Mouse (Mus musculus) large intestine, adult 2 months (tissue): ENCODE data around the gene Gm45234. TPM values are rescaled to one million over a fixed set of nuclear protein-coding genes. Genes with fewer than 3 reads are reported as not detected.

Experiments
- DNase-seq: peaks from one replicate; pipeline ENCODE4 v3.0.0-alpha.2; 2012; ENCODE audit warnings: low read depth, low spot score
- WGBS: fragments of 180-500 bp; shearing (Covaris S2); methylation state at CpG from one replicate; pipeline ENCODE4 v1.1.7; 2018; 5-methylcytosine and 5-hydroxymethylcytosine counted together
- polyA plus RNA-seq: library from polyadenylated mRNA; depleted of rRNA; stranded (reverse); fragments of >200 nt; gene quantifications from 2 replicates; pipeline ENCODE4 v1.2.3, GENCODE M21; 2012

The Gm45234 gene
- polyA plus RNA-seq, 1 experiment = not detected

- no peak for DNase-seq
- WGBS = 32% methylated on average over 13 of the region's 13 CpGs
These were observed 37.9 kb downstream of the Gm45234 start for GRCm38 (mm10) chr6:124717968-124718367.

DNA sequence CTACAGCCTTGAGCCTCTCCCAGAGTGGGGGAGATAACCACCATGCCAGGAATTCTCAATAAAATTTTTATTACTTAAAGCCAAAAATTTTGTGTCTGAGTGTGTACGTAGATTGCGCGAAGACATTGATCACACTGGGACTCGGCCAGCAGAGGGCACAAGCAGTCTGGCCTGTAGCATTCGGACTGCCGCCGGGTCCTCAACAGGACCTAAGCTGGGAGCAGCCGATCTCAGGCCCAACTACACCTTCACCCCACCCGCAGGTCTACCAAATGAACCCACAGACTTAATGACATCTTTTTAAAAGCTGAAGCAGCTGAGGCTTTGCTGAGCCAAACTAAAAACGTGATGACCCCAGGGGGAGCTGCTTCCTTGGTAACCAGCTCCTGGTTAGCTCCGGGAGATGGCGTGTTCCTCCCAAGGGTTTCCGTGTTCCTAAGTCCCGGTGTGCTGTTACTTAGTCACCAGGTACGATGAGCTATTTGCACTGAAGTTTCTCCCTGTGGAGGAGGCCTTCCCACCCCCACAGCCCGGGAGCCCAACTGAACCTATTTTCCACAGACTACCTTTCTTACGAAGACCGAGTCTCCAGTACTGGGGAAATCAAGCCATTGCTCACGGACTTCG lies 38.8 kb downstream of the Gm45234 start:
- WGBS = 21% methylated on average over 20 of the region's 20 CpGs

GRCm38 (mm10) chr6:124712918-124713317 lies 42.9 kb downstream of the Gm45234 start:
- DNase-seq = no peak
- 6% methylated on average over 11 of the region's 11 CpGs for WGBS

More for the DNA sequence above, 38.8 kb downstream of the Gm45234 start:
- DNase-seq = no peak

GRCm38 (mm10) chr6:124711824-124712782 lies 43.7 kb downstream of the Gm45234 start, which contains the start of the genes Emg1 and Phb2:
Emg1 (minus strand) TSS chr6:124712178.
Phb2 (plus strand) TSS chr6:124712336.
- under 1% methylated on average over 76 of the region's 76 CpGs for WGBS
- peak; percentile 91 for DNase-seq

- no peak for DNase-seq
- WGBS = 57% methylated on average over 10 of the region's 10 CpGs
These were observed 47.4 kb downstream of the Gm45234 start for GRCm38 (mm10) chr6:124708289-124708889.

DNA sequence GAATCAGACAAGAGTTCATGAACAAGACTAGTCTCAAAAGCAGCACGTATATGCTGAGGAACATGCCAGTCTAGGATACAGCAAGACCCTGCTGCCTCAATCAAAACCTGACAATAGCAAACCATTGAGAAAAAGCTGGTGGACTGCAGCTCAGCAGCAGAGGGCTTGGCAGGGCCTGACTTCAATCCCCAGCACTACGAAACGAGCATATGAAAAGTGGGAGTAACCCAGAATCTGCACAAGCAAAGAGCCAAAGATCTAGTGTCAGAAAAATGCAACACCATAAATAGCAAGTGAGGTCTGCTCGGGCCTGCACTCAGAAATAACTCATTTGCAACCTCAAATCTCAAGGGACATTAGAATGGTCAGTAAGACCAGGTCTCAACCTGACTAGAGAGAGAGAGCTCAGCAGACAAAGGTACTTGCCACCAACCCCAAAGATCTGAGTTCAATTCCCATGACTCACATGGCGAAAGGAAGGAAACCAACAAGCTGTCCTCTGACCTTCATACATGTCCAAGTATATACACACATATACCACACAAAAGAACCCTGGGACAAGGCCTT lies 49.7 kb downstream of the Gm45234 start:
- 66% methylated on average over 5 of the region's 5 CpGs for WGBS
- no peak for DNase-seq

DNA sequence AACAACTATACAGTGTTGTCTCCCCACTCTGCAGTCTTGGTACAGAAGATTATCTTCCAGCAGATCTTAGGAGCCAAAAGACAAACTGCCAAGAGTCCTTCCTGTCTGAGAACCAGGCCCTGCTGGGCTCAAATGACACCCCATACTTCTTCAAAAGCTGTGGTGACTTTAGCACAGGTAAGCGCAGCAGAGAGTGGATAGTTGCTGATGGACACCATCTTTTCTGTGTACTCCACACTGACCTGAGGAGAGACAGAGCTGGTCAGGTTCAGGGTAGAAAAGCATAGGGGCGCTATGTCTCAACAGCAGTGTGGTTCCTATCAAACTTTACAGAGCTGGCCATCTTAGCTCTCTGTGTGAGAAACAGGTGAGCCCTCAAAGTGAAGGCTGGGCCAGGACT lies 51.4 kb downstream of the Gm45234 start:
- 89% methylated on average over 2 of the region's 2 CpGs for WGBS

GRCm38 (mm10) chr6:124703789-124704188 lies 52.0 kb downstream of the Gm45234 start:
- WGBS = 71% methylated on average over 7 of the region's 7 CpGs

More for the DNA sequence above, 51.4 kb downstream of the Gm45234 start:
- DNase-seq = no peak

GRCm38 (mm10) chr6:124702784-124703103 lies 53.1 kb downstream of the Gm45234 start:
- DNase-seq = no peak
- WGBS = 50% methylated on average over 3 of the region's 3 CpGs

More at GRCm38 (mm10) chr6:124703789-124704188, 52.0 kb downstream of the Gm45234 start:
- DNase-seq = no peak

DNA sequence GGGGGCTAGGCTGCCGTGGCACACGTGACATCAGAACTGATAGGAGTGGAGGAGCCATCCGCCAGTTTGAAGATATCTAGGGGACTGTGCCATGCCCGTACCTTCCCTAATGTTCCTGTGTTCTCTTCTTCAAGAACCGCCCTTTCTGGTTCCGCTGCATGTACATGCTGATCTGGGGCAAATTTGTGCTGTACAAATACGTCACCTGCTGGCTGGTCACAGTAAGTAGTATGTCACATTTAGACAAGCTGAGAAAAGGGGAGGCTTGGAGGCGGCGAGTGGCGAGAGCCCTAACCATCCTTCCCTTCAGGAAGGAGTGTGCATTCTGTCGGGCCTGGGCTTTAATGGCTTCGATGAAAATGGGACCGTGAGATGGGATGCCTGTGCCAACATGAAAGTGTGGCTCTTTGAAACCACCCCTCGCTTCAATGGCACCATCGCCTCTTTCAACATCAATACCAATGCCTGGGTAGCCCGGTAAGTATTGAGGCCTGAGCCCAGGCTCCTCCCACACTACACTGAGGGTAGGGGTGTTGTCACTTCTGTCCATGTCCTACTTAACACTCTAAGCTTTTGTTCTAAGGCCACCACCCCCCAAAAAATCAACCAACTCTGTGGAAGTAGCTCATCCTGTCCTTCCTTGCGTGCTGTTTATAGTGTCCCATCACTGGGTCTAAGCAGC lies 53.6 kb downstream of the Gm45234 start:
- 91% methylated on average over 17 of the region's 17 CpGs for WGBS
- DNase-seq = no peak

DNA sequence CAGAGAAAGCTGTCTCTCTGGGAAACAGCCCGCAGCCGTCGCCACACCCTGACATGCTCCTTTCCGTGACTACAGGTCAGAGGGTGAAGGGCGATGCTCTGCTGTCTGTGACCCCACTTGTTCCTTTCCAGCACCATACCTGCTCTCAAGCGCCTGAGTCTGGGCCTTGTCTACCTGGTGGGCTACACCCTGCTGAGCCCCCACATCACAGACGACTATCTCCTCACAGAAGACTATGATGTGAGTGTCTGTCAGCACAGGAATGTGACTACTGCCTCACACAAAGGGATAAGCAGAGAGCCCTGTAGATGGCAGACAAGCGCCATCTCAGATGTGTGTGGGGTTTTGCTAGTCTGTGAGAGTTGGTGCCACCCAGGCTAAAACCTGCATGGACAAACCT lies 54.5 kb downstream of the Gm45234 start:
- WGBS = 72% methylated on average over 8 of the region's 8 CpGs
- DNase-seq = no peak

DNA sequence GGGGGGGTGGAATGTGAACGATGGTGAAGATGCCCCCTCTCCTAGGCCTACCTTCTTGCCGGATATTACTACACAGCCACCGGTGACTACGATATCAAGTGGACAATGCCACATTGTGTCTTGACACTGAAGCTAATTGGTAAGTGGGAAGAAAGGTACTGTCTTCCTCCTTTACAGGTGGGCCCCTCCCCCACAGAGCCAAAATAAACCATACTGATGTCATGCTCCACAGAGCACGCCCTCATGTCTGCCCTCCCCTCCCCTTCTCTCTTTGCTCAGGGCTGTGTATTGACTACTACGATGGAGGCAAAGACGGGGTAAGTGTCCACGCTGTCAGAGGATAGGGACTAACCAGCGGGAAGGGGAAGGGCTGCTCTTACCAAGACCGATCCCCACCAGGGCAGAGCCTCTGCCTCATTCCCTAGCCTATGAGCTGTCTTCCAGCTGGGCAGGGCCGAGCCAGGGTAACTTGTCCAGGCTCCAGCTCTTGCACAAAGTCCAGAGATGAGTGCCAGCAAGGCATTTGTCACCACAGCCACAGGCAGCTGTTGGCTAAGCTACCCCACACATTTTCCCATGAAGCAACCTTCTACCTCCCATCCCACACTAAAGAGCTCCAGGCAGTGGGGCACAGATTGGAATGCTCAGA lies 55.7 kb downstream of the Gm45234 start:
- DNase-seq = no peak
- WGBS = 56% methylated on average over 11 of the region's 11 CpGs

DNA sequence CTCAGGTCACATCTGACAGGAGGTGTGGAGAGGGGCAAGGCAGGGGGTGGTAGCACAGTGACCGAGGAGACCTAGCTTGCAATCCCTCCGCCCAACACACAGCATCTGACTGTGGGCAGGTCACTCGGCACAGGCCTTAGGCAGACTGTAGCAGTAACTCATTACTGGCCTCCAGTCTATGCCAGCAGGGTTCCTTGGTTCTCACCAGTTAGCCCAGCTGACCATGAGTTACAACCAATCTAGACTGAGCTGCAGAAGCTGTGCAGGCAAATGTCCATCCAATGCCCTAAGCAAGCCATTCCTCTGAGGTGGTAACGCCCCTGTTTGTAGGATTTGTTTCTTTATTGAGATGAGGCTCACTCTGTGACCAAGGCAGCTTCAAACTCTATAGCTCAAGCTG lies 56.5 kb downstream of the Gm45234 start:
- 93% methylated on average over 4 of the region's 4 CpGs for WGBS
- no peak for DNase-seq

DNA sequence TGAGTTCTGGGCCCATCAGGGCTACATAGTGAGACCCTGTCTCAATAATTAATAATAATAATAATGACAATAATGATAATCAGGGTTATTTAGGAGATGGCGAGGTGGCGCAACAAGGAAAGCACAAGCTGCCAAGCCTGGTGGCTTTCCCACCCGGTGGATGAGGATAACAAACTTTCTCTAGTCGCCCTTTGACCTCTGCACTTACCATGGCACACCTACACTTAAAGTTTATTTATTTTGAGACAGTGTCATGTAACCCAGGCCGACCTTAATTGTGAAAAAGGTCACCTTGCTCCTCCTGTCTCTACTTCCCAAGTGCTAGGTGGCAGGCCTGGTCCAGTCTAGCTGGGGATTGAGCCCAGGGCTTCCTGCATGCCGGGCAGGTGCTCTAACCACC lies 57.1 kb downstream of the Gm45234 start:
- 61% methylated on average over 6 of the region's 6 CpGs for WGBS
- DNase-seq = no peak

DNA sequence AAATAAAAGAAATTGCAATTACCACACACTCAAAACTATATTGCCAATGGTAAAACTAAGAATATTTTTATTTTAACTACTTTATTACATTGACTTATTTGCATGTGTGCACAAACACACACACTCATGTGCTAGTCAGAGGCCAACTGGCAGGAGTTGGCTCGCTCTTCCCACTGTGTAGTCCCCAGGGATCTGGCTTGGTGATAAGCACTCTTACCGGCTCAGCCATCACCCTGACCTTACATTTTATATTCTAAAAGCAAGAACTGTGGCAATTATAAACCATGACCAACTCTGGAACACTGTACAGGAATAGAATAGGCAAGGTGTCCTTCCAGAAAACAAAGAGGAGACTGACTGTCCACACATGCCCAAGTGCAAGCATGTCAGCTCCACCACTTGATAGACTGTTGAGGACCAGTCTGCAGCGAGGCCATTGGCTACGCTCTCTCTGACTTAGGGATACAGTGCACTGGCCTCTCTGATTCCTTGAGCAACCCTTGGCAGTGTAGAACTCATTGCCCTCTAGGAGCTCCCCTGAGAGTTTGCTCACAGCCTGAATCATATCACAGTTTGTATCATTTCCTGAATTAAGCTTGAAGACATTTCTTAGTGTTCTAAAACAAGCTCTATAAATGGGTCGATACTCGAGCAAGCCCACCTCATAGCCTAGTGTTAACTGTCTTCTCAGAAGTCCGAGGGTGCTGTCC lies 59.2 kb downstream of the Gm45234 start:
- 88% methylated on average over 7 of the region's 7 CpGs for WGBS
- no peak for DNase-seq

DNA sequence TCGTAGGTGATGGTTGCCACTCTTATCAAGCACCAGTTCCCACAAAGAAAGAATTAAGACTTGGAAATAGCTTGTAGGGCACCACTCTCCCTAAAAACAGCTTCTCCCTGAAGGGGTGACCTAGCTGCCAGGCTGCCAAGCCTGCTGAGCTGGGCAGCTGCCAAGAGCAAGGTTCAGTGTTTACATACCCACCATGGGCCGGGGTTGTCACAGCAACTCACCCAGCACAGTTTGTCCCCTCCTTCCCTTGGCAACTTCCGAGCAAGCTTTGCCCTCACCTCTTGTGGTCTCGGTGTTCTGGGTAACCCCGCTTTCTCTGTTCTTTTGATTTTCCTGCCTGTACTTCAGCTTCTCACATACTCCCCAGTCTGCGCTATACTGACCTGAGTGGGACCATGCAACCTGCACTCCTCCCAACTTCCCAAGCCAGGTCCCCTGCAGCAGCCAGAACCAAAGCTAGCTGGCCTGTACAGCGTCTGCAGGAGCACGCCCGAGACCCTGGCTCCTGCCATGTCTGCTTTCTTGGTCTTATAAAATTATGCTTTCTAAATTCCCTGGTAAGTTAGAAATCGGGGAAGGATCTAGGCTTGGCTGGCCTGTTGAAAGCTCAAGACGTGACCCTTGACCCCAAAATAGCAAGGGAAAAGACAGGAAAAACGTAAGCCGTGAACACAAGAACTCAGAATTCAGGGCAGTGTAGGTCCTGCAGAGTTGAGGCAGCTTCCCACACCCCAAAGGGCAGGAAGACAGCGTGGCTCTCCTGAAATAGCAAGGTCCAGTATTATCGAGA lies 61.5 kb downstream of the Gm45234 start:
- 29% methylated on average over 15 of the region's 15 CpGs for WGBS
- DNase-seq = no peak

DNA sequence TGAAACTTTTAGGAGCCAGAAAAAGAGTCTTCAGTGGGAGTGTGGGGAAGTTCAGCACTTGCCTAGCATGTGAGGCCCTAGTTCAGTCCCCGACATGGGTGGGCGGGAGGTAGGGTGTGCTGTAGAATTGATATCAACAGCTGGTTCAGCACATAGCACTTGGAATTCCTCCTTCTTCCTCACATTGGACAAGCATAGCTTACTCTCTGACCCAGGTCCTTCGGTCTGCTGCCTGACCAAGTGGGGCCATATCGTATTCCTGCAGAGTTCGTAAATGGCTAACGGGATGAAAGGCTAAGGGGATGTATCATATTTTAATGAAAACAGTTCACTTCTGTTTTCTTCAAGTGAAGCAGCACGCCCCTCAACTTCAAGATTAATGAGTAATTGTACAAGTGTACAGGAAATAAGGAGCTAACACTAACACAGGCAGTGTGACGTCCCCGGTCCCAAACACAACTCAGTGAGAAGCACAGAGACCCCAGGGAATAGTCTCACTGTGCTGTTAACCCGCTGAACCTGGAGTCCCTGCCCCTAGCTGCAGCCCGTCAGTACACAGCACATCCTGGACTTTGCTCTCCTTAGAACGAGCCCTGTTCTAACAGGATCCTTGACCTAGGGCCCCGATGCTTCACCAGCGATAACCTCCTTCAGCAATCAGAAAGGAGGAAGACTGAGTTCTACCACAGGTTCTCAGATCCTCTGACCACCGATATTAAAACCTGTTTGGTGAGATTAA lies 62.4 kb downstream of the Gm45234 start:
- WGBS = 43% methylated on average over 15 of the region's 15 CpGs

More for the DNA sequence above, 62.4 kb downstream of the Gm45234 start:
- DNase-seq = no peak
